Mouse (Mus musculus): ENCODE data around the gene Olfr102.

Olfr102 gene

DNA sequence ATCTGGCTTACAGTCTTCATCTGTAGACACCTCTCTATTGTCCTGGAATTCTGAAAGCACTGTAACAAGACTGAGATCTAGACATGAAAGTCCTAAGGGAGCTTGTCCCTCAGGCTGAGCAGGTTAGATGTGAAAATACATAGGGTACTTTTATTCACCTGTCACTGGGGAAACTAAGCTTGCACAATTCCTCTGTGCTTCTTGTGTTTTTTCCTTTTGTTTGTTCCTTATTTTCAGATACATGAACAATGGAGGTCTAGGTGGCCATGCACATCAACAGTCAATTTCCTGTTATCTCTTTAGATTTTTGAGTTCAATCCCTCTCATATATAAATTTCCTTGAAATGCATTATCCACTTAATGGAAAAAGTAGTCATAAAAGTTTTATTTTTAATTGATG is at the start of gene Olfr102:
Olfr102 (minus strand) TSS at position 101 of the 400 bp plus-strand sequence.
- no peak for DNase-seq (ENCODE audit: low spot score in 2 of 2)

- DNase-seq (ENCODE audit: low spot score in 2 of 2): no peak
These were observed 42.4 kb upstream of the Olfr102 start, which contains the start of gene Olfr104-ps for GRCm38 (mm10) chr17:37359282-37359681. Gene Olfr104-ps (plus strand): TSS chr17:37359582.

- no peak for DNase-seq (ENCODE audit: low spot score in 2 of 2)
These were observed 22.7 kb upstream of the Olfr102 start, which contains the start of gene Olfr103 for GRCm38 (mm10) chr17:37339598-37339997. Gene Olfr103 (minus strand): TSS chr17:37339698.

- DNase-seq (ENCODE audit: low spot score in 2 of 2): no peak
These were observed 6.6 kb downstream of the Olfr102 start for GRCm38 (mm10) chr17:37310146-37310699.

DNA sequence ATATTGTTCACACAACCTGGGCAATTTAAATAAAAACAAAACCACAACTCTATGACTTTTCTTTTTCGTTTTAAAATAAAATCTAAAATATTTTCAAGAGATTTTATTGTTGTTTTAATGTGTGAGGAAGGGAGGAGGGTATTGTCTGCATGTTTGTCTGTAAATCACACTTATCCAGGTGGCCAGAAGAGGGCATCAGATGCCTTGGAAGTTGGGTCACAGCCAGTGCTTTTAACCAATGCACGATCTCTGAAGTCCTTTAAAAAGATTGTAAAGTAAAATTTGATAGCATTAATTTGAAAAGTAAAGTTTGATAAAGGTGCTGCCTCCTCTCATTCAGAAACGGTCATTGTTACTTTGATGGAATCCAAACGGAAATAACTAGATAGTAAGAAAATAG is 8.4 kb downstream of the Olfr102 start:
- DNase-seq (ENCODE audit: low spot score in 2 of 2): peak in 1 of 2 experiments; percentile 18

- no peak for DNase-seq (ENCODE audit: low spot score in 2 of 2)
These were observed 12.6 kb downstream of the Olfr102 start, which contains the start of gene Olfr101 for GRCm38 (mm10) chr17:37304213-37304612. Gene Olfr101 (minus strand): TSS chr17:37304313.

DNA sequence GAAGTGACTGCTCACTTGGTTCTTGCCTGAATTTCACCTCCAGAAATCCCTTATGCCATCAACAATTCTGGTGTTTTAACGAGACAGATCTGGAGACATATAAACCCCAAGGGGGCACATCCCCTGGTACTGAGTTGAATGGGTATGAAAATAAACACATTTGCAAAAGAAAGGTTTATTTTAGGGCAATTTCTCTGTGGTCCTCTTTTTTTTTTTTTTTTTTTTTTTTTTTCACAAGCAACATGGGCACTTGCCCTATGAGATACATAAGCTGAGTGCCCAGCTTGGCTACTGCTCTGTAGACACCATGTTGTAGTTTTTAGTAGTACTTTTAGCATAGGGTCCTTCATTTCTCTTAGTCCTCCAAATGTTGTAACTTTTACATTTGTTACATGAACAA is 33.5 kb downstream of the Olfr102 start, which contains the start of gene Olfr99:
Olfr99 (minus strand) TSS at position 101 of the 400 bp plus-strand sequence.
- no peak for DNase-seq (ENCODE audit: low spot score in 2 of 2)

- no peak for DNase-seq (ENCODE audit: low spot score in 2 of 2)
These were observed 36.5 kb downstream of the Olfr102 start for GRCm38 (mm10) chr17:37280331-37280730.

- no peak for DNase-seq (ENCODE audit: low spot score in 2 of 2)
These were observed 40.3 kb downstream of the Olfr102 start for GRCm38 (mm10) chr17:37276573-37276972.

GRCm38 (mm10) chr17:37275626-37276248 is 41.1 kb downstream of the Olfr102 start:
- no peak for DNase-seq (ENCODE audit: low spot score in 2 of 2)

DNA sequence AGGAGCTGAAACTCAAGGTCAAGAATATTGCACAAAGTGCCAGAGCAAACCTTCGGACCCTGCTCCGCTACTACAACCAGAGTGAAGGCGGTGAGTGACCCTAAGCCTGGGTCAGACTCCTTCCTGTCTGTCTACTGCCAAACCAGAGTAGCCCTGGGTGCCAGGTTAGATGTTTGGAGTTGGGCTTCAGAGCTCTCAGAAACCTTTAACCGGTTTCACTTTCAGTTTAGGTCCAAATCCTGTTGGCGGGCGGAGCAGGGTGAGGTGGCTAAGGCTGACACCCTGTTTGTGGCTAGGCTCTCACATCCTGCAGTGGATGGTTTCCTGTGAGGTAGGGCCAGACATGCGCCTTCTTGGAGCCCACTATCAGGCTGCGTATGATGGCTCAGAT is 46.2 kb downstream of the Olfr102 start:
- peak; percentile 19 to 21 for DNase-seq (ENCODE audit: low spot score in 2 of 2)

DNA sequence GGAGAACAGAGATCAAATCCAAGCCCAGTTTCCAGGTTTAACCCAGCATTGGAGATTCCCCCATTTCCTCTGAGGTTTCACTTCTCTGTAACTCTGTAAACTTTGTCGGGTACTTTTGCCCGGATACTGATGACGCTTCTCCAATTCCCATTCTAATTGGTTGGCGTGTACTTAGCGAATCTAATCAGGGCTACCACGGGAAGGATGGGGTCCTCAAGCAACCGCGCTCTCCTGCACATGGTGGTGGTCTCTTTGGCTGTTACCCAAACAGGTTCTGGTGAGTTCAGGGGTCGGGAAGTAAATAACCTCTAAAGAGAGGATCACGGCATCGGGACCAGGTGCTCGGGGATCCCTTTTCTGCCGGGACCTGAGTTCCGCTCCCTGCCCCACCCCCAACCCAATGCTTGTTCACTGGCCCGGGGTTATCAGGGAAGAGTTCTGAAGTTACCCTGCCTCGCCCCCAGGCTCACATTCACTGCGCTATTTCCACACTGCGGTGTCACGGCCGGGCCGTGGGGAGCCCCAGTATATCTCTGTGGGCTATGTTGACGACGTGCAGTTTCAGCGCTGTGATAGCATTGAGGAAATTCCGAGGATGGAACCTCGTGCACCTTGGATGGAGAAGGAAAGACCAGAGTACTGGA is 46.7 kb downstream of the Olfr102 start, which contains the start of gene H2-M3:
H2-M3 (plus strand) TSS at position 163 of the 644 bp plus-strand sequence.
- DNase-seq (ENCODE audit: low spot score in 2 of 2): peak; percentile 92 to 94

DNA sequence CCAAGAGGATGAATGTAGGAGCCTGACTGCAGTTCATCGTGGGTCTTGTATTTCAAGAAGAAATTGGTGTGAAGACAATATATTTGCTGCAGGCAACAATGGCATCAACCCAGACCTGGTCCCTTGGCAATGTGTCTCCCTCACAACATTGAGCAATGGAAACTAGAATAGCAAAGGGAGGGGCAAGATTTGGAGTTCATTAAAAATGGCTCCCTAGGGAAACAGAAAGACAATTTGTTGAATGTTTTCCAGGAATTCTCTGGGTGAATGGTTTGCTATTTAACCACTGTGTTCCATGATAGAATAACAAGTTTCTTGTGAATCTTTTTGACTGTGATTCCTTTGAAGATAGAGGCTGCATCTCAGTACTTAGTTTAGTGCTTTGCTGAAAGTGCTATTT is 53.2 kb downstream of the Olfr102 start, which contains the start of gene Olfr98:
Olfr98 (minus strand) TSS at position 124 of the 400 bp plus-strand sequence.
- no peak for DNase-seq (ENCODE audit: low spot score in 2 of 2)
